Mouse (Mus musculus) erythroblast, adult 5-6 weeks (primary cell): ENCODE results near the gene Stk40. TPM values are rescaled to one million over a fixed set of nuclear protein-coding genes. Genes with fewer than 3 reads are reported as not detected.

Experiments used
- ATAC-seq: replicated peaks from 2 replicates; pipeline ENCODE4 v1.8.0; 2016; ENCODE audit warnings: moderate number of reproducible peaks, mild to moderate bottlenecking, moderate TSS enrichment, inconsistent platforms; ENCODE audit not compliant: poor library complexity, low FRiP score, severe bottlenecking
- total RNA-seq, 2 experiments: library from RNA; stranded (forward) in 1 of 2; stranded (reverse) in 1 of 2; fragments of 150-400 nt in 1 of 2; fragments of 200-764, 138-1000 nt in 1 of 2; gene quantifications; 2 replicates each; pipeline versions ENCODE4 v1.2.3 to v1.2.4; 2015 to 2017; ENCODE audit warnings: low replicate concordance in 2 of 2

The Stk40 gene
- total RNA-seq, 2 experiments from 2014 or later, result 4.0 to 4.2 TPM

- peak; percentile 84 for ATAC-seq
Observed at GRCm38 (mm10) chr4:126181170-126181957, 77.6 kb downstream of the Stk40 start.

GRCm38 (mm10) chr4:126183034-126183433, 79.3 kb downstream of the Stk40 start:
- ATAC-seq, result no peak

GRCm38 (mm10) chr4:126187096-126187495, 83.3 kb downstream of the Stk40 start:
- no peak for ATAC-seq

Other genes with a start within 250 kb of the Stk40 start
- 74.2 and 86.5 TPM in 2 replicates for gene Csf3r, start 79.4 kb upstream of the Stk40 start, total RNA-seq (2015; ENCODE audit: low replicate concordance)
- gene Csf3r, start 79.4 kb upstream of the Stk40 start, total RNA-seq (2017; ENCODE audit: low replicate concordance), result 18.5 and 32.1 TPM in 2 replicates
- gene Mrps15, start 57.0 kb upstream of the Stk40 start, total RNA-seq (2015; ENCODE audit: low replicate concordance), result 28.2 and 37.1 TPM in 2 replicates
- gene Mrps15, start 57.0 kb upstream of the Stk40 start, total RNA-seq (2017; ENCODE audit: low replicate concordance), result 3.9 and 14.2 TPM in 2 replicates
- gene Oscp1, start 45.4 kb upstream of the Stk40 start, total RNA-seq (2015; ENCODE audit: low replicate concordance), result 1.2 and 3.3 TPM in 2 replicates
- 2.0 and 5.8 TPM in 2 replicates for gene Oscp1, start 45.4 kb upstream of the Stk40 start, total RNA-seq (2017; ENCODE audit: low replicate concordance)
- 5.6 and 14.0 TPM in 2 replicates for gene Lsm10, start 7.3 kb upstream of the Stk40 start, total RNA-seq (2015; ENCODE audit: low replicate concordance)
- 2.0 and 6.5 TPM in 2 replicates for gene Lsm10, start 7.3 kb upstream of the Stk40 start, total RNA-seq (2017; ENCODE audit: low replicate concordance)
- not detected in 2 replicates for gene Eva1b, start 43.8 kb downstream of the Stk40 start, total RNA-seq (2015; ENCODE audit: low replicate concordance)
- not detected in 2 replicates for gene Eva1b, start 43.8 kb downstream of the Stk40 start, total RNA-seq (2017; ENCODE audit: low replicate concordance)
- gene Sh3d21, start 59.5 kb downstream of the Stk40 start, total RNA-seq (2015; ENCODE audit: low replicate concordance), result not detected in 2 replicates
- gene Sh3d21, start 59.5 kb downstream of the Stk40 start, total RNA-seq (2017; ENCODE audit: low replicate concordance), result 0.09 and 0.70 TPM in 2 replicates
- gene Thrap3, start 98.8 kb downstream of the Stk40 start, total RNA-seq (2015; ENCODE audit: low replicate concordance), result 40.5 and 74.0 TPM in 2 replicates
- 130 and 133 TPM in 2 replicates for gene Thrap3, start 98.8 kb downstream of the Stk40 start, total RNA-seq (2017; ENCODE audit: low replicate concordance)
- 3.3 and 7.3 TPM in 2 replicates for gene Map7d1, start 152.4 kb downstream of the Stk40 start, total RNA-seq (2015; ENCODE audit: low replicate concordance)
- gene Map7d1, start 152.4 kb downstream of the Stk40 start, total RNA-seq (2017; ENCODE audit: low replicate concordance), result 7.7 and 17.0 TPM in 2 replicates
- 8.3 and 12.7 TPM in 2 replicates for gene Trappc3, start 158.4 kb downstream of the Stk40 start, total RNA-seq (2015; ENCODE audit: low replicate concordance)
- gene Trappc3, start 158.4 kb downstream of the Stk40 start, total RNA-seq (2017; ENCODE audit: low replicate concordance), result 10.7 and 14.2 TPM in 2 replicates
- gene Col8a2, start 182.8 kb downstream of the Stk40 start, total RNA-seq (2015; ENCODE audit: low replicate concordance), result not detected in 2 replicates
- gene Col8a2, start 182.8 kb downstream of the Stk40 start, total RNA-seq (2017; ENCODE audit: low replicate concordance), result not detected in 2 replicates
- 0.77 and 2.1 TPM in 2 replicates for gene Adprhl2, start 217.7 kb downstream of the Stk40 start, total RNA-seq (2015; ENCODE audit: low replicate concordance)
- 4.3 and 4.6 TPM in 2 replicates for gene Adprhl2, start 217.7 kb downstream of the Stk40 start, total RNA-seq (2017; ENCODE audit: low replicate concordance)
- gene Tekt2, start 221.7 kb downstream of the Stk40 start, total RNA-seq (2015; ENCODE audit: low replicate concordance), result not detected in 2 replicates
- gene Tekt2, start 221.7 kb downstream of the Stk40 start, total RNA-seq (2017; ENCODE audit: low replicate concordance), result not detected in 2 replicates